Mouse (Mus musculus): ENCODE results near the gene Esyt2. TPM values are rescaled to one million over a fixed set of nuclear protein-coding genes. Genes with fewer than 3 reads are reported as not detected.

Gene Esyt2
- polyA plus RNA-seq, 1 experiment = 34.0 TPM

DNA sequence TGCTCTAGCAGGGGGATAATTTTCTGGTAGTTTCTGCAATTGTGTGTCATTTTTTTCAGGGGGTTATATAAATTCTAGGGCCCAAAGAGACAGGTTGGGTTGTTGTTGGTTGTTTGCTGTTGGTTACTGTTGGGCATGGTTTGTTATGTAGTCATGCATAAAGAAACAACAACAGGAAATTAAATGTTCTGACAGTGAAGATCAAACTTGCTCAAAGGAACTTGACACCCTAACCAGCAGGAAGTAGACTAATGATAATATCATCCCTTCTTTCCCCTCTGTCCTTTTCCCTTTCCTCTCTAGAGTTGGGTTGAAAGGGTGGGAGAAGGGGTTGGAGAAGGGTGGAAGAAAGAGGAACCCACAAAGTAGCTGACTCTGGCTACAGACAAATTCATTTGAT lies 103.0 kb downstream of the Esyt2 start:
- peaks cover 2% of the 10 kb centered on the region for H3K4me1 ChIP-seq (ENCODE audit: control insufficient read depth, insufficient read depth, low read length)
- H3K27ac ChIP-seq (ENCODE audit: insufficient read depth, low read depth, low read length) = no peak overlapping the region
- TF ChIP-seq CTCF (IDR thresholded peaks at IDR 0.05; ENCODE audit: low read depth, low read length) (no peak), POLR2A (IDR thresholded peaks at IDR 0.05; ENCODE audit: borderline replicate concordance, low read depth, low read length) (no peak)
- H3K4me3 ChIP-seq (ENCODE audit: insufficient read depth, low read length) = no peak overlapping the region

- TF ChIP-seq POLR2A (IDR thresholded peaks at IDR 0.05; ENCODE audit: borderline replicate concordance, low read depth, low read length) (no peak), CTCF (IDR thresholded peaks at IDR 0.05; ENCODE audit: low read depth, low read length) (no peak)
- H3K27ac ChIP-seq (ENCODE audit: insufficient read depth, low read depth, low read length) = no peak overlapping the region
- H3K4me1 ChIP-seq (ENCODE audit: control insufficient read depth, insufficient read depth, low read length) = peaks cover 8% of the 10 kb centered on the region
- H3K4me3 ChIP-seq (ENCODE audit: insufficient read depth, low read length) = no peak overlapping the region
Observed at GRCm38 (mm10) chr12:116386802-116387201, 105.8 kb downstream of the Esyt2 start.

- H3K27ac ChIP-seq (ENCODE audit: insufficient read depth, low read depth, low read length) = no peak overlapping the region
- TF ChIP-seq CTCF (IDR thresholded peaks at IDR 0.05; ENCODE audit: low read depth, low read length) = no peak
- no peak for TF ChIP-seq POLR2A (IDR thresholded peaks at IDR 0.05; ENCODE audit: borderline replicate concordance, low read depth, low read length)
- no peak overlapping the region for H3K4me3 ChIP-seq (ENCODE audit: insufficient read depth, low read length)
- peaks cover 5% of the 10 kb centered on the region for H3K4me1 ChIP-seq (ENCODE audit: control insufficient read depth, insufficient read depth, low read length)
Observed at GRCm38 (mm10) chr12:116389868-116390267, 108.9 kb downstream of the Esyt2 start.

DNA sequence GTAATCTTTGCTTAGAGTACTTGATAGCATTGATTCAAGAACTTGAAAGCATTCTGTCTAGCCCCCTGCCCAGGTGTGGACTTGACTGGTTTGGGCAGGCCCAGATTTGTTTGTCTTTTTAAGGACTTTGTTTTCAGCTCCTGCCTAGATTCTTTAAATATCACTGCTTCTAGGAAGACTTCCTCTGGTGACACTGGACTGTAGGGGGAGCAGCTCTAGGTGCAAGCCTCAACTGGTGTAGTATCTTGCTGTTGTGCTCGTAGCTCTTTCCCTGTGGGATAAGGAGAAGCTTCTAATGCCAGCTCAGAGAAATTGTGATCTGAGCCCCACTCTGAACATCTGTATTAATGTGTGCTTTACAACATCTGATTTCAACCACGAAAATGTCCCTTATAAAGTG lies 113.3 kb downstream of the Esyt2 start:
- TF ChIP-seq CTCF (IDR thresholded peaks at IDR 0.05; ENCODE audit: low read depth, low read length) (no peak), POLR2A (IDR thresholded peaks at IDR 0.05; ENCODE audit: borderline replicate concordance, low read depth, low read length) (no peak)
- H3K27ac ChIP-seq (ENCODE audit: insufficient read depth, low read depth, low read length) = no peak overlapping the region
- no peak overlapping the region for H3K4me3 ChIP-seq (ENCODE audit: insufficient read depth, low read length)
- peaks cover 5% of the 10 kb centered on the region for H3K4me1 ChIP-seq (ENCODE audit: control insufficient read depth, insufficient read depth, low read length)

GRCm38 (mm10) chr12:116395312-116395711 lies 114.3 kb downstream of the Esyt2 start:
- TF ChIP-seq CTCF (IDR thresholded peaks at IDR 0.05; ENCODE audit: low read depth, low read length) (no peak), POLR2A (IDR thresholded peaks at IDR 0.05; ENCODE audit: borderline replicate concordance, low read depth, low read length) (no peak)
- H3K27ac ChIP-seq (ENCODE audit: insufficient read depth, low read depth, low read length) = no peak overlapping the region
- H3K4me1 ChIP-seq (ENCODE audit: control insufficient read depth, insufficient read depth, low read length) = peaks cover under 1% of the 10 kb centered on the region
- H3K4me3 ChIP-seq (ENCODE audit: insufficient read depth, low read length) = no peak overlapping the region

DNA sequence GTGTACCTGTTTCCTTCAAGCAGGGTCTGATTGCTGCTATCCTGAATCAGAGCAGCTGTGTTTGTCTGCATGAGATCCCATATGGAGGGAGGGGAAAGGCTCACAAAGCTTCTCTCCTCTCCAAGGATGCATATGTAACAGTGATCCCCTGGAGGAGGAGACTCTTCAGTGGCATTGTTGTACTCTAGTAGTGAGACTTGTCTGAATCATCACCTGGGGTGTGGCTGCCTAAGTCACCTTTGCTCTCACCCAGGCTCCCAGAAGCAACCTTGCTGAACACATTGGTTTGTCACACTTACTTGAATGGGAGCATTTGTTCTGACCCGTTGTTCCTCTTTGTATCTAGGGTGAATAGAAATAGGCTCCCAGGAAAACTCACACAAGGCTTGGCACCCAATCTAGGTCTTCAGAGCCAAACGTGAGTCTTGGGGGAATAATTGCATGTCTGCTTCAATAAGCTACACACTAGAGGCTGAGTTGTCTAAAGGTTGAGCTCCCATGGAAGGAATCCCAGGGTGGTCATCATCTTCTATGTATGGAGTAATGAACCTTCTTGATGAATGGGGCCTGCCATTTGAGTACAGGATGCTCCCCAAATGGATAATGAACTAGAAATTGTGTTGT lies 115.2 kb downstream of the Esyt2 start:
- H3K4me1 ChIP-seq (ENCODE audit: control insufficient read depth, insufficient read depth, low read length) = no peaks in the 10 kb centered on the region
- TF ChIP-seq POLR2A (IDR thresholded peaks at IDR 0.05; ENCODE audit: borderline replicate concordance, low read depth, low read length) (no peak), CTCF (IDR thresholded peaks at IDR 0.05; ENCODE audit: low read depth, low read length) (no peak)
- H3K4me3 ChIP-seq (ENCODE audit: insufficient read depth, low read length) = no peak overlapping the region
- no peak overlapping the region for H3K27ac ChIP-seq (ENCODE audit: insufficient read depth, low read depth, low read length)

- peaks cover 5% of the 10 kb centered on the region; the same call in 1 of the 2 replicates for H3K4me1 ChIP-seq (ENCODE audit: control insufficient read depth, insufficient read depth, low read length)
- TF ChIP-seq POLR2A (IDR thresholded peaks at IDR 0.05; ENCODE audit: borderline replicate concordance, low read depth, low read length) = no peak
- no peak for TF ChIP-seq CTCF (IDR thresholded peaks at IDR 0.05; ENCODE audit: low read depth, low read length)
- peak overlapping the region; percentile 67 for H3K4me3 ChIP-seq (ENCODE audit: insufficient read depth, low read length)
- H3K27ac ChIP-seq (ENCODE audit: insufficient read depth, low read depth, low read length) = no peak overlapping the region
Observed at GRCm38 (mm10) chr12:116404012-116404679, 123.2 kb downstream of the Esyt2 start.

GRCm38 (mm10) chr12:116405045-116405835 lies 124.2 kb downstream of the Esyt2 start, which contains the start of gene Ncapg2:
TSS of gene Ncapg2 (plus strand) at chr12:116405402.
- TF ChIP-seq POLR2A (IDR thresholded peaks at IDR 0.05; ENCODE audit: borderline replicate concordance, low read depth, low read length) (no peak), CTCF (IDR thresholded peaks at IDR 0.05; ENCODE audit: low read depth, low read length) (no peak)
- peaks cover 5% of the 10 kb centered on the region; the same call in 1 of the 2 replicates for H3K4me1 ChIP-seq (ENCODE audit: control insufficient read depth, insufficient read depth, low read length)
- peak within 1 kb of the TSS; percentile 85 for H3K4me3 ChIP-seq (ENCODE audit: insufficient read depth, low read length)
- no peak within 1 kb of the TSS for H3K27ac ChIP-seq (ENCODE audit: insufficient read depth, low read depth, low read length)

DNA sequence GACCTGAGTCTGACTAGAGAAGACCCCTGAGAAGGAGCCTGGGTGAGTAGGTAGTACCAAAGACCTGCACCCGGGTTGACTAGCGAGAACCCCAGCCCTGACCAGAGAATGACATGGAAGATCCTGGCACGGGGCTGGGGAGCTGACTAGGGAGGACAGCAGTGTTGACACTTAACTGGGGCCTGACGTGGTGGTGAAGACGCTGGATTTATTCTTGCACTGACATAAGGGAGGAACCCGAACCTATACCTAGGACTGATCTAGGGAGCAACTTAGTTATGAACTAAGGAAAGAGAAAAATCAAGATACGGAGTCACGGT lies 124.8 kb downstream of the Esyt2 start:
- peak overlapping the region; percentile 85 for H3K4me3 ChIP-seq (ENCODE audit: insufficient read depth, low read length)
- TF ChIP-seq POLR2A (IDR thresholded peaks at IDR 0.05; ENCODE audit: borderline replicate concordance, low read depth, low read length) (no peak), CTCF (IDR thresholded peaks at IDR 0.05; ENCODE audit: low read depth, low read length) (no peak)
- H3K27ac ChIP-seq (ENCODE audit: insufficient read depth, low read depth, low read length) = no peak overlapping the region
- peaks cover 5% of the 10 kb centered on the region; the same call in 1 of the 2 replicates for H3K4me1 ChIP-seq (ENCODE audit: control insufficient read depth, insufficient read depth, low read length)

DNA sequence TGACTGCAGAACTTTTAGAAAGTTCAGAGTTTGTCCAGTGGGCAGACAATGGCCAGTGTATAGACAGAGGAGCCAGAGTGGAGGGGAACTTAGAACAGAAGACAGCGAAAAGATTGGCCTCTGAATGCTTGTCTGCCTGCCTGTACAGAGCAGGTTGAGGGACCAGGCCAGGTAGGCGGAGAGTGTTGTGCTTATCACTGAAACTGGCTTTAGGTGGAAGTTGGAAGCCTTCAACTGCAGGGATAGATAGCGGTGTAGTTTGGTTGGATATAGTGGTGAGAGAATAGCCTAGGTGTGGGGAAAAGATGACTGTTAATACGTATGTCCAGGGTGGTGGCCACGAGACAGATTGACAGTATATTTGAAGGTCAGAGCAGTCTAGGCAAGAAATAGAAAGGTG lies 126.9 kb downstream of the Esyt2 start:
- TF ChIP-seq POLR2A (IDR thresholded peaks at IDR 0.05; ENCODE audit: borderline replicate concordance, low read depth, low read length) (no peak), CTCF (IDR thresholded peaks at IDR 0.05; ENCODE audit: low read depth, low read length) (no peak)

More for the DNA sequence above, 126.9 kb downstream of the Esyt2 start:
- no peak overlapping the region for H3K27ac ChIP-seq (ENCODE audit: insufficient read depth, low read depth, low read length)
- H3K4me3 ChIP-seq (ENCODE audit: insufficient read depth, low read length) = no peak overlapping the region
- peaks cover 5% of the 10 kb centered on the region; the same call in 1 of the 2 replicates for H3K4me1 ChIP-seq (ENCODE audit: control insufficient read depth, insufficient read depth, low read length)

Measured in bone marrow macrophage, adult 2 months (primary cell).